Mouse (Mus musculus) hindbrain, embryonic 13.5 days (tissue): ENCODE results near the gene Olfr1263. TPM values are rescaled to one million over a fixed set of nuclear protein-coding genes. Genes with fewer than 3 reads are reported as not detected.

ENCODE experiments used
- ATAC-seq: fragments of 200-750 bp; cut with Nextera tagmentation; 2 replicates; pipeline ENCODE4 v1.8.0; 2017; ENCODE audit warnings: moderate TSS enrichment; ENCODE audit not compliant: low FRiP score
- H3K27ac ChIP-seq: fragments of 300-500 bp; sonication (generic); 2 replicates; pipeline ENCODE4 v1.5.1; 2015; ENCODE audit warnings: inconsistent platforms, mild to moderate bottlenecking, moderate library complexity
- H3K27me3 ChIP-seq: fragments of 300-500 bp; sonication (generic); 2 replicates; pipeline ENCODE4 v1.6.1; 2015; ENCODE audit warnings: mild to moderate bottlenecking, inconsistent platforms
- H3K36me3 ChIP-seq: fragments of 300-500 bp; sonication (generic); 2 replicates; pipeline ENCODE4 v1.6.1; 2015; ENCODE audit warnings: mild to moderate bottlenecking, inconsistent platforms
- H3K4me1 ChIP-seq: fragments of 300-500 bp; sonication (generic); replicated peaks from 2 replicates; pipeline ENCODE4 v1.6.1; 2015; ENCODE audit warnings: inconsistent platforms
- H3K4me2 ChIP-seq: fragments of 300-500 bp; sonication (generic); 2 replicates; pipeline ENCODE4 v1.6.1; 2015; ENCODE audit warnings: inconsistent platforms, mild to moderate bottlenecking, moderate library complexity
- H3K4me3 ChIP-seq: fragments of 300-500 bp; sonication (generic); 2 replicates; pipeline ENCODE4 v1.5.1; 2015; ENCODE audit warnings: mild to moderate bottlenecking, inconsistent platforms
- H3K9ac ChIP-seq: fragments of 300-500 bp; sonication (generic); 2 replicates; pipeline ENCODE4 v1.6.1; 2015; ENCODE audit warnings: mild to moderate bottlenecking, inconsistent platforms
- H3K9me3 ChIP-seq: fragments of 300-500 bp; sonication (generic); 2 replicates; pipeline ENCODE4 v1.6.1; 2016; ENCODE audit warnings: inconsistent platforms
- WGBS: fragments of 180-500 bp; shearing (Covaris S2); methylation state at CpG from one replicate; pipeline ENCODE4 v1.1.7; 2015; 5-methylcytosine and 5-hydroxymethylcytosine counted together
- polyA plus RNA-seq: library from polyadenylated mRNA; unstranded; fragments of >200 nt; fragmentation: Nextera tagmentation; extraction: Ambion mirVana; gene quantifications from 2 replicates; pipeline ENCODE4 v1.2.1, GENCODE M21; 2015

The Olfr1263 gene
- not detected in 2 replicates for polyA plus RNA-seq

DNA sequence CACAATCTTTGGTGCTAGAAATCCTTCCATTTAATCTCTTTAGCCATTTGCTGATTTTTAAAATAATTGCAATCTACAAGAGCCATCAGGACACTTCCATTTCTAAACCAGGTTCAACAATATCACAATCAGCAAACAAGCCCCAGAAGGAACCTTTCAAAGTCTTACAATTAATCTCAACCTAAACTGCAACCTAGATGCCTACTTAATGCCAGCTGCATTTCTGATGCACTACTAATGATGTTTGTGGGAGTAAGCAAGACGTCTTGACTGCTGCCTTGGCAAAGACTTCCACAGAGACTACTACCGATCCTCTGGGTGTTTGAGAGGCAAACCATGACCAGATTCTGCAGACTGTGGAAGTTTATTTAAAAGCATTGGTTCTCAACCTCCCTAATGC, at the start of gene Olfr1263:
Gene Olfr1263, plus strand, starts transcription at position 301 of the 400 bp plus-strand sequence.
- Histone ChIP-seq H3K9ac (no peak within 1 kb of the TSS), H3K4me2 (no peak within 1 kb of the TSS), H3K4me1 (no peaks in the 10 kb centered on the region), H3K9me3 (no peaks in the 10 kb centered on the region), H3K27me3 (no peaks in the 10 kb centered on the region), H3K36me3 (no peaks in the 10 kb centered on the region), H3K4me3 (no peak within 1 kb of the TSS), H3K27ac (no peak within 1 kb of the TSS)
- 82% methylated on average over 2 of the region's 2 CpGs for WGBS
- no peak for ATAC-seq

DNA sequence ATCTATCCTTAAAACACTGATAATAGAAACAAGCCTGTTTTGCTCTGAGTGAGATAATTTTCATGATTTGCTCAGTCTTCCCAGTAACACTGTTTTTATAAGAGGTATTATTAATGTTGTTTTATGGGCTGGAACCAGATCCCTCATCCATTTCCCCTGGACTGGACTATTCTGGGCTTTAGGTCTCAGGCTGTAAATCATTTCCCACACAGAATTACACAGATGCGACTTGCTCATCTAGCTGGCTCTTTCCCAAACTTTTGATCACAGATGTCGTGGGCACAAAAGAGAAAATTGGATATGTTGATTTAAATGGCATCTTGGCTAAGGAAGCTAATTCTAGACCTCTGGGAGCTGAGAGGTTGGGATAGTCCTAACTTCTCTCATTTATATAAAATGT, 37.7 kb upstream of the Olfr1263 start, which contains the start of gene Olfr1260:
Gene Olfr1260, plus strand, starts transcription at position 157 of the 400 bp plus-strand sequence.
- Histone ChIP-seq H3K27me3 (no peaks in the 10 kb centered on the region), H3K4me3 (no peak within 1 kb of the TSS), H3K9me3 (no peaks in the 10 kb centered on the region), H3K27ac (no peak within 1 kb of the TSS), H3K36me3 (no peaks in the 10 kb centered on the region), H3K9ac (no peak within 1 kb of the TSS), H3K4me1 (no peaks in the 10 kb centered on the region), H3K4me2 (no peak within 1 kb of the TSS)
- ATAC-seq: no peak
- WGBS: 64% methylated on average over 2 of the region's 2 CpGs

DNA sequence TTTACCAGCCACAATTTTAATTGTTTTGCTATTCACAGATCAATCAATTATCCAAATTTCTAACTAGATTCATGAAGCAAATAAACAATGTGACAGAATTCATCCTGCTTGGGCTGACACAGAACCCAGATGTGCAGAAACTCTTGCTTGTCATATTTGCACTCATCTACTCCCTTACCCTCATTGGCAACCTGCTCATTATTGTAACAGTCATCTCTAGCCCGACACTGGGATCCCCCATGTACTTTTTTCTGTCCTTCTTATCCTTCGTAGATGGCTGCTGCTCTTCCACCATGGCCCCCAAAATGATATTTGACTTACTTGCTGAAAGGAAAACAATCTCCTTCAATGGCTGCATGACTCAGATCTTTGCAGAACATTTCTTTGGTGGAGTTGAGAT, 34.2 kb upstream of the Olfr1263 start:
- no peaks in the 10 kb centered on the region for H3K9me3 ChIP-seq
- WGBS: 90% methylated on average over 2 of the region's 2 CpGs
- no peak overlapping the region for H3K27ac ChIP-seq
- ATAC-seq: no peak
- H3K9ac ChIP-seq: no peak overlapping the region
- H3K36me3 ChIP-seq: no peaks in the 10 kb centered on the region
- H3K4me3 ChIP-seq: no peak overlapping the region
- no peaks in the 10 kb centered on the region for H3K4me1 ChIP-seq
- no peaks in the 10 kb centered on the region for H3K27me3 ChIP-seq
- no peak overlapping the region for H3K4me2 ChIP-seq

DNA sequence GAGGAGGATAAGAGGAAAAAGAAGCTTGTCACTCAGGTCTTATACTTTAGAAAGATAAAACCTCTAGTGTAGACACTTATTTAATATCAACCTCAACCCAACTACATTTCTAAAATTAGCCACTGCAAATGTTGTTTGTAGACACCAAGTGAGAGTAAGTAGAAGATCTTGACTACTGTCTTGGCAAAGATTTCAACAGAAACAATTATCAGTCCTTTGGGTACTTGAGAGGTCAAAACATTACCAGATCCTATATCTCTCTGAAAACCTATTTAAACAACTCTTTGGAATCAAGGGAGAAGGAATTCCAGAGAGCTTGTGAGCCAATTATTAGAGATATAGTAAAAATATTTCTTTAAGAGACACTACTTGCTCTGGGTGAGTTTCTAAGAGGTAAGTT, 21.0 kb upstream of the Olfr1263 start, which contains the start of gene Olfr1261:
Gene Olfr1261, plus strand, starts transcription at position 301 of the 400 bp plus-strand sequence.
- no peak within 1 kb of the TSS for H3K9ac ChIP-seq
- H3K4me1 ChIP-seq: no peaks in the 10 kb centered on the region
- H3K36me3 ChIP-seq: no peaks in the 10 kb centered on the region
- no peak within 1 kb of the TSS for H3K4me2 ChIP-seq
- no peak within 1 kb of the TSS for H3K27ac ChIP-seq
- no peak for ATAC-seq
- no peak within 1 kb of the TSS for H3K4me3 ChIP-seq
- H3K9me3 ChIP-seq: no peaks in the 10 kb centered on the region
- H3K27me3 ChIP-seq: no peaks in the 10 kb centered on the region

DNA sequence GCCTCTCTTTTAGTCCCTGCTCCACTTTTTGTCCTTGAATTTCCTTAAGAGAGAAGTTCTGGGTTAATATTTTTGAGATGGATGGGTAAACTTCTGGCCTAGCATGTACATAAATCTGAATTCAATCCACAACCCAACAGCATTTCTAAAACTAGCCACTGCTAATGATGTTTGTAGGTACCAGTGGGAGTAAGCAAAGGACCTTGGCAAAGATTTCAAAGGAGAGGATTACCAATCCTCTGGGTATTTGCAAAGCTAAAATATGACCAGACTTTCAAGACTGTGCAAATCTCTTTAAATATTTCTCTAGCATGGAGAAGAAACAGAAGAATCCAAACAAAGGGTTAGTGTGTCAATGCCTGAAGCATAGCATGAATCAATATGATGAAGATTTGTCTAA, 12.1 kb upstream of the Olfr1263 start, which contains the start of gene Olfr1262:
Gene Olfr1262, plus strand, starts transcription at position 301 of the 400 bp plus-strand sequence.
- no peak within 1 kb of the TSS for H3K9ac ChIP-seq
- no peaks in the 10 kb centered on the region for H3K9me3 ChIP-seq
- H3K36me3 ChIP-seq: no peaks in the 10 kb centered on the region
- no peaks in the 10 kb centered on the region for H3K27me3 ChIP-seq
- no peak for ATAC-seq
- H3K27ac ChIP-seq: no peak within 1 kb of the TSS
- no peak within 1 kb of the TSS for H3K4me3 ChIP-seq
- H3K4me1 ChIP-seq: no peaks in the 10 kb centered on the region
- H3K4me2 ChIP-seq: no peak within 1 kb of the TSS

DNA sequence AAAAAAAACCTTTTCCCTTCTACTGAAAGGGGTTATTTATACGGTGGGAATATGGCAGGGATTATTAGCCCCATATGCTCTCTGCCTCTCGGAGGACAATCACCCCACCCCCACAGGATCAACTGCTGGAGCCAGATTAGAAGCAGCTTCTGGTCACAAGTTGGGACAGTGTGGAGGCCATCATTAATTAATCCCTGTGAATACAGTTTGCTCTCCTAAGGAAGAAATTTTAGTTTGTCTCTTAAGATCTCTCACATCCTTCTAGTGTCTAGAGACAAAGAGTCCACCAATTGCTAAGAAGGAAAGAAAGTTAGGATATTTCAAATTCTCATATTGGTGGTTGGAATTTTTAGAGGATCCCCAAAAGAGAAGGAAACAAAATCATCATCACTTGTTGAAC, 13.5 kb downstream of the Olfr1263 start, which contains the start of gene Olfr1264:
Gene Olfr1264, minus strand, starts transcription at position 101 of the 400 bp plus-strand sequence.
- Histone ChIP-seq H3K4me2 (no peak within 1 kb of the TSS), H3K4me3 (no peak within 1 kb of the TSS), H3K36me3 (no peaks in the 10 kb centered on the region), H3K27ac (no peak within 1 kb of the TSS), H3K4me1 (no peaks in the 10 kb centered on the region), H3K9ac (no peak within 1 kb of the TSS), H3K9me3 (no peaks in the 10 kb centered on the region), H3K27me3 (no peaks in the 10 kb centered on the region)
- WGBS: 87% methylated on average over 2 of the region's 2 CpGs
- no peak for ATAC-seq

DNA sequence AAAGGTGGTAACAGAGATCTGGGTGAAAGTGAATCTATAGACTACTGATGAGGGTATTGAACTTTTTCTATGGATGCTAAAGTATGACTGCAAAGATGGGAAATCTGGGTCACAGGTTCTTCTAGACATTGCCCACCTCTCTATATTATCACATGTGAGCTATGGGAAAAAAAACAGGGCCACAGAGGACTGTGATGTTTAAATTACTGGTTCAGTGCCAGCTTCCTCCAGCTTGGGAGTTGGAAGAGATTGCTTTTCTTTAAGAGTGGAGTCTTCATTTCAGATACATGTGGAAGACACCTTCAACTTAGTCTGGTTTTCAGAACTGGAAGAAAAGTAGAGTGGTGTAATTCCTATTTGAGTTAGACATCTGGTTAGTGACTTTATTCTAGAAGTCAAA, 23.1 kb downstream of the Olfr1263 start, which contains the start of gene Olfr1265:
Gene Olfr1265, plus strand, starts transcription at position 301 of the 400 bp plus-strand sequence.
- Histone ChIP-seq H3K4me2 (no peak within 1 kb of the TSS), H3K4me3 (no peak within 1 kb of the TSS), H3K27ac (no peak within 1 kb of the TSS), H3K4me1 (no peaks in the 10 kb centered on the region), H3K36me3 (no peaks in the 10 kb centered on the region), H3K9me3 (no peaks in the 10 kb centered on the region), H3K27me3 (no peaks in the 10 kb centered on the region), H3K9ac (no peak within 1 kb of the TSS)
- ATAC-seq: no peak

DNA sequence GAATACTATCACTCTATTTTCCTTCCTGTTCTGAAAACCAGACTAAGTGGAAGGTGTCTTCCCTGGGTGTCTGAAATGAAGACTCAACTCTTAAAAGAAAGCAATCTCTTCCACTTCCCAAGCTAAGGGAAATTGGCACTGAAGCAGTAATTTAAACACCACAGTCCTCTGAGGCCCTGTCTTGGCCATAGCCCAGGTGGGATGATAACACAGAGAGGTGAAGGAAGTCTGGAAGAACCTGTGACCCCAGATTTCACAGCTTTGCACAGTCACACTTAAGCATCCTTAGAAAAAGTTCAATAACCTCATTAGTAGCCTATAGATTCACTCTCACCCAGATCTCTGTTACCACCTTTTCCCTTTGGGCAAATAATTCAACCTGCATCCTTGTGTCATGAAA, 51.6 kb downstream of the Olfr1263 start, which contains the start of gene Olfr140:
Gene Olfr140, minus strand, starts transcription at position 101 of the 400 bp plus-strand sequence.
- no peak within 1 kb of the TSS for H3K4me2 ChIP-seq
- H3K36me3 ChIP-seq: no peaks in the 10 kb centered on the region
- H3K4me1 ChIP-seq: no peaks in the 10 kb centered on the region
- H3K27me3 ChIP-seq: no peaks in the 10 kb centered on the region
- no peak within 1 kb of the TSS for H3K4me3 ChIP-seq
- H3K9ac ChIP-seq: no peak within 1 kb of the TSS
- H3K27ac ChIP-seq: no peak within 1 kb of the TSS
- H3K9me3 ChIP-seq: no peaks in the 10 kb centered on the region
- no peak for ATAC-seq

Other genes with a start within 250 kb of the Olfr1263 start
- not detected in 2 replicates for gene Olfr1254, start 218.5 kb upstream of the Olfr1263 start, polyA plus RNA-seq
- gene Olfr1255, start 200.1 kb upstream of the Olfr1263 start, polyA plus RNA-seq: not detected in 2 replicates
- gene Olfr1256, start 170.6 kb upstream of the Olfr1263 start, polyA plus RNA-seq: not detected in 2 replicates
- 0.19 TPM in 1 of 2 replicates, not detected in the other for gene Olfr48, start 163.9 kb upstream of the Olfr1263 start, polyA plus RNA-seq
- gene Olfr1257, start 133.7 kb upstream of the Olfr1263 start, polyA plus RNA-seq: not detected in 2 replicates
- gene Olfr1258, start 84.8 kb upstream of the Olfr1263 start, polyA plus RNA-seq: not detected in 2 replicates
- not detected in 2 replicates for gene Olfr1259, start 63.5 kb upstream of the Olfr1263 start, polyA plus RNA-seq
- gene Olfr1260, start 37.8 kb upstream of the Olfr1263 start, polyA plus RNA-seq: not detected in 2 replicates
- gene Olfr1261, start 20.9 kb upstream of the Olfr1263 start, polyA plus RNA-seq: not detected in 2 replicates
- not detected in 2 replicates for gene Olfr1262, start 12.0 kb upstream of the Olfr1263 start, polyA plus RNA-seq
- not detected in 2 replicates for gene Olfr1264, start 13.4 kb downstream of the Olfr1263 start, polyA plus RNA-seq
- not detected in 2 replicates for gene Olfr1265, start 23.2 kb downstream of the Olfr1263 start, polyA plus RNA-seq
- not detected in 2 replicates for gene Olfr140, start 51.5 kb downstream of the Olfr1263 start, polyA plus RNA-seq
- not detected in 2 replicates for gene Olfr1269, start 109.3 kb downstream of the Olfr1263 start, polyA plus RNA-seq
- gene Olfr32, start 130.2 kb downstream of the Olfr1263 start, polyA plus RNA-seq: 0.06 TPM in 1 of 2 replicates, not detected in the other
- not detected in 2 replicates for gene Olfr1270, start 141.0 kb downstream of the Olfr1263 start, polyA plus RNA-seq
- gene Olfr1506, start 212.4 kb downstream of the Olfr1263 start, polyA plus RNA-seq: not detected in 2 replicates
- not detected in 2 replicates for gene Olfr142, start 245.5 kb downstream of the Olfr1263 start, polyA plus RNA-seq